Mouse (Mus musculus) WW6 (cell line): Measurements from ENCODE around the gene Snd1.

Source experiments
- DNase-seq: peaks from one replicate; pipeline ENCODE4 v3.0.0-alpha.2; 2013; ENCODE audit warnings: low read depth, low spot score

Snd1 gene

DNA sequence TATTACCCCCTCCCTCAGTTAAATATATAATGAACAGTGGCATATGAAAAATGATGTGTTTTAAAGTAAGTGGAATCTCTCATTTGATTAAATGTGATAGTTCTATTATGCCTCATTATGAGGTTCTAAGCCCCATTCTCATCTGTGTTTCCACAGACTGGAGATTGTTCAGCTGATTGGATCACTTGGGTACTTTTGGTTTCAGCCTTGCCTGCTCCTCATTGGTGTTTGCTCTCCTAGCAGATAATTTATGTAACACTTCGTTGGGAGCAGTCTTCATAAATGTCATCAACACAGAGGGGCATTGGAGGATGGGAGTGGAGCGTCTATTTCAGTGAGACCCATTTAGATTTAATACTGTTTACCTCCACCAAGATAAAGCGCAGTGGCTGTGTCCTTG lies 118.8 kb downstream of the Snd1 start:
- DNase-seq, result no peak

DNA sequence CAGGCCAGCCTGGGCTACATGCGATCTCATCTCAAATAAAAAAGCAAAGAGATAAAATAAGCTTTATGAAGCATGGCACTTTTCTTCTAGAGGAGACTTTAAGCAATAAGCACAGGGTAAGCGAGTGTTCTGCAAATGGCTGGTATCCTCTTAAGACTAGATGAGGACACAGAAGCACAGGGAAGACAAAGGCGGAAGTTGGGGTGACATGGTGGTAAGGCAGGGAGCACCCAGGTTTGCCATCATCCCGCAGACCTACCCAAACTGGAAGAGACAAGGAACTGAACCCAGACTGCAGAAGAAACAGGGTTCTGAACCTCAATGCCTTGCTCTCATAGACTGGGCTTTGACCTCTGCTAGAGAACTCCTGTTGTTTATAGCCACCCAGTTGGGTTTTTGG lies 119.8 kb downstream of the Snd1 start:
- DNase-seq, result no peak

DNA sequence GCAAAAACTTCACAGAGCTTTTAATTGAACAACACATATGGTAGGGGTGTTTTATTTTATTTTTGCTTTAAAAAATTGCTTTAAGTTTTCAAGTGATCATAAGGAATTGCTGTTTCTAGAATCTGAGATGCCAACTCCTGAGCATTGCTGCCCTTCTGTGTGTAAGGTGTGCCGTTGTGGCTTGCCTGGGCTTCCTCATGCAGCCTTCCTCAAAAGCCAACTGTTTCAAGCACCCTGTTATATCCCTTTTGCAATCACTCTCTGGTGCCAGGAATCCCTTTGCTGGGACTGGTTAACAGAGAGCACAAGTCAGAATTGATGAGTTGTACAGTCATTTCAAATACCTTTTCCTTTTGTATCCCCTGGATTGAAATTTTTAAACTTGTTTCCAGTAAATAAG lies 120.3 kb downstream of the Snd1 start:
- no peak for DNase-seq

DNA sequence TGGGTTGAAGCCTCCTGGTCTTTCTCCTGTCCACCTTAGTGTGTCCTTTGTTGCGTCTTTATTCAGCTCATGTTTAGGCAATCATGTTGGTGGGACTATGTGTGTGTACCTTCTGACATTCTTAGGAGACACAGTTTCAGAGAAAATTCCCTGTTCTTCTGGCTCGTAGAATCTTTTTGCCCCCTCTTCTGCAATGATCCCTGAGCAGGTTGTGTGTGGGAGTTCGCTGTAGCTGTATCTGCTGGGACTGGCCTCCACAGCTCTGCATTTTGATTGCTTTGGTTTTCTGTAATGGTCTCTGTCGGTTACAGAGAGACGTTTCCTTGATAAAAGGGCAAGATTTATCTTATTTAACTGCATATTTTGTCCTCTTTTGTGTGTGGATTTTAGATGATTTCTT lies 122.3 kb downstream of the Snd1 start:
- no peak for DNase-seq

DNA sequence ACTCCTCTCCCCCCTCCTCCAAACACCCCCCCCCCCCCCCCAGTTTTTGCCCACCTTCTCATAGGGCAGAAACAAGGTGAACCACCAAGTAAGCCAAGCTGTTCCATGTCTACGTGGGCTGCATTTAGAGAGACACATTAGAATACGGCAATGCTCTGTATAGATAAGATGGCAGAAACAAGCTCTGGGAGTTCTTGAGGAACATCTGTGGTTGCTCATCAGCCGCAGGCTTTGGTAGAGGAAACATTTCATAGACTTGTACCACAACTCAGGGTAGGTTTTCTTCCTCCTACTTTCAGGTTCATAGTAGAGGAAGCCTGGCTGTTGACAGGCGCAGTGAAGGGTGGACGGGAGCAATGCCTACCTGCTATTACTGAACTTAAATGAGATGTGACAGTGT lies 124.2 kb downstream of the Snd1 start:
- no peak for DNase-seq

DNA sequence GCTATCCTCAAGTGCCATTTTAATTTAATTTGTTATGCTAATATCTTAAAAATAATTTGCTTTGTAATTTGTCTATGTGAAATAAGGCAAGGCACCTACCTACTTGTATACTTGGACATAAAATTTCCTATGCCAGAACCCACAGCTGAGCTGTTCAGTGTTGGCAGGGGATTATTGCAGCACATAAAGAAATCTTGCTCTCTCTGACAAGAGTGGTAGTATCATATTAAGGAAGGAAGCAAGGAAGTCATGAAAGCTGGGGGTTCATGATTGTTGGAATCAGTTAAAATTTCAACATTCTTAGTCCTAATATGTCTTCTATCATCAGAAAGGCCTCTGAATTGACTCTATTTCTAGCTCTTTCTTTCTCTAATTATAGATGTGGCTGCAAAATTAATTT lies 125.5 kb downstream of the Snd1 start:
- DNase-seq, result no peak

DNA sequence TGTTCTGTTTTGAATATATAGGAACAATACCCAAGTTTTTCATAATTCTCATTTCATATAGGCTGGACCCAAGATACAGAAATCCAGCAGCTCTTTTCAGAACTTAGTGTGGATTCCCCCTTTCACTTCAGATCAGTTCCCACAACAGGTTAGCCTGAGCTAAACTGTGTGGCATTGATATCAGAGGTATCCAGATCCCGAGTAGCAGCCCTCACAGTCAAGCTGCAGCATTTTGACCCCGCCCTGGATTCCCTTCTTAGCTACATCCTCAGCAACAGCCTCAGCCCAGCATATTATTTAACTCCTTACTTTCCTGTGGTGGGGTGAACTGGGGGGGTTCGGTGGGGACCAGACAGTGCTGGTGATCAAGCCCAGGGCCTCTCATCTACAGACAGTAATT lies 128.5 kb downstream of the Snd1 start:
- no peak for DNase-seq

DNA sequence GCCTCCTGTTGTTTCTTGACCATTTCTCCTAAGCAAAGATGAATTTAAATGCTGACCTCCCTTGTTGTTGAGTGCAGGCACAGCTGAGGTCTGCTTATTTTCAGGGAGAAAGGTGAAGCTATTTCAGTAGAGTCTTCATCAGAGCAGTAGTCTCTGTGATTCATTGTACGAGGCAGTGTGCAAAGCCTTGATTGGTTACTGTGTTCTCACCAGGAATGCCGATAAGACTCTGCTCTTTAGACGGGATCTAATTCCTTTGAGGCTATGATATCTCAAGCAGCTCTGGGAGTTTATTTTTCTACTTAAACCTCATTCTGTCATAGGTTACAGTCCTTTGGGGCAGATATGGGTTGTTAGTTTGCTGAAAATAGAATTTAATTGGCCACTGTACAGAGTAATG lies 128.9 kb downstream of the Snd1 start:
- no peak for DNase-seq

DNA sequence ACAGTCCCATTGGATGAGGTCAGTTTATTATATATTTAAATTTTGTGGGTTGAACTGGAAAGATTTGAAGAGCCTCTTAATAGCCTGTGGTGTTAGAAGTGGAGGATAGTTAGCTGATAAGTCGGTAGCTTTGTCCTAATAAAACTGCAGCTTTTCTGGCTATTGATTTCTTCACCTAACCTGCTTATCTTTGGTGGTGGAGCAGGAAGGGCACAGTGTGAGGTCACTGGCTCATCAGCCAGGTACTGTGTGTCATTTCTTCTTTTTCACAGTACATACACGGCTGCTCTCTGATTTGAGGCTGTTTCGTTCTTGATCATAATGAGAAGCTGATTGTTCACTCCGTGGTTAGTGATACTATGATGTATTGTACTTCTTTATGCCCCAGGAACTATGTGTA lies 134.4 kb downstream of the Snd1 start:
- DNase-seq, result no peak

DNA sequence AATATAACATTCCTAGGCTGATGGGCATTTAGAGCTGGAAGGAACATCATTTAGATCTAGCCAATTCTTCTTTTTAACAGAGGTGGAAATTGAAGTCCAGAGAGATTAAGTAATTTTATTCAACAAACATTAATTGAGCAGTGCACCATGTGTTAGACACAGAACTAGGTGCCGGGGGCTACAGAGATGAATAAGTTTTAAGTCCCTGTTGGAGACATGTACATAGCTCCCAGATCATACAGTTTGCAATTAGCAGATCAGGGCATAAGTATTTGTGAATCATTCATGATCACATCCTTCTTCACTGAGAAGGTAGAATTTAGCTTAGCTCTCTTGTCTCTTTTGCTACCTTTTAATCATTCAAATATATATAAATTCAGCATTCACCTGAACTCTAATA lies 135.2 kb downstream of the Snd1 start:
- DNase-seq, result no peak

DNA sequence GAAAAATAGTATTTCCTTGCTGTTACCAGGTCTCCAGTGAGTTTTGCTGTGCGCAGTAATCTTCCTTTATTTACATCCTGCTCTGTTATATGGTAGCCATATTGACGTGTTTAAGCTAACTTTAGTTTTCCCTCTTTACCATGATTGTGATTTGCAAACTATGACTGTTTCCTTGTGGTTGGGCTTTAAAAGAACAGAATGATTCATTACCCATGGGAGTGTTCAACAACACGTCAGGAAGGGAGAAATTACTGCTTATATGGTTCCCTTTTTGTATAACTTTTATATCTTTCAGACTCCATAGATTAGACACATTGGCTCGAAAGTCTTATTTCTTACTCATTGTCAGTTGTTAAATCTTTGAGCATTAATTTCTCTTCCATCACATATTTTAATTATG lies 138.5 kb downstream of the Snd1 start:
- DNase-seq, result no peak

DNA sequence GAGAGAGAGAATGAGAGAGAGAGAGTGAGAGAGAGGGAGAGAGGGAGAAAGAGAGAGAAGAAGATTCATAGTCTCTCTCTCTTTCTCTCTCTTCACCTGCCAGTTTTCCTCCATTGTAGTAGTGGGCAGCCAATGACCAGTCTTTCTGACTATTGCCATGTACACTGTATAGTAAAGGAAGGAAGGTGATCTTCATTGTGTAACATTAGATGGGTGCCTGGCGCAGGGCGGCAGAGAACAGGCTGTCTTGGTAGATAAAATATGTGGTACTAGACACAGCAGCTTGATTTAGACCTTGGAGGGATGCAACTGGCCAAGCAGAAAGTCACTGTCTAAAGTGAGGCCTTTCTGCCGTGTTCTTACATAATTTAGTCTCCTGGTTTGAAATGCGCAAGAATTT lies 139.9 kb downstream of the Snd1 start:
- DNase-seq, result no peak

DNA sequence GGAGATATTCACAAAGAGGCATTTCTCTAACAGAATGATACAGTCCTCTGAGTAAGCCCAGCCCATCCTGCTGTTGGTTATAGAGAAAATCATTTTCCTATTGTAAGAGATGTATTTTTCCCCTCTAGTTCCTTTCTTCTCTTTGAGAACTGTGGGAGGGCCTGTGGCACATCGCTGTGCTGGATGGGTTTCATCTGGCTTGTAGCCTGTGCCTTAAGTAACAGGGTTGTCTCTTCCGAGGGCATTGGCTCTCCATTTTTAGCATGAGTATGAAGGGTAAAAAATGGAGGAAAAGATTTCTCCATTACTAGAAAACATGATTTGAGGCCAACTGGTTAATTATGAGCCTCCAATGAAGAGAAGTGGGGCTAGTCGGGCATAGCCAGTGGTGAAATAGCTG lies 140.5 kb downstream of the Snd1 start:
- DNase-seq, result no peak

DNA sequence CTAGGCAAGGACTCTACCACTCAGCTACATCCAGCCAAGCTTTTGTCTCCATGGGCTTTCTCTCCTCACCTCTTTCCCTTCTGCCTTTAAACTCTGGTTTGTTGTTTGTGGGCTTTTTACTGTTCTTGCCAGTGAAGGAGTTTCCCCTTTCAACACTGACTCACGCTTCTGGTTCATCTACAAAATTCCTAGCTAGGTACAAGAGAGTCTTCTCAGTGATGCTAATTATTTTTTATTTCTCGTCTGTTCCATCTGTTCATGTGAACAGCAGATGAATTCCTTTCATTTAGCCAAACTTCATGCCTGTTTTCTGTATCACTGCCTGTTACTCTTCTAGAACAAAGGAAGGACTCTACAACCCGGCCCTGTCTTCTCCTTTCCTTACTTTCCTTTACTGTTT lies 141.0 kb downstream of the Snd1 start:
- no peak for DNase-seq

DNA sequence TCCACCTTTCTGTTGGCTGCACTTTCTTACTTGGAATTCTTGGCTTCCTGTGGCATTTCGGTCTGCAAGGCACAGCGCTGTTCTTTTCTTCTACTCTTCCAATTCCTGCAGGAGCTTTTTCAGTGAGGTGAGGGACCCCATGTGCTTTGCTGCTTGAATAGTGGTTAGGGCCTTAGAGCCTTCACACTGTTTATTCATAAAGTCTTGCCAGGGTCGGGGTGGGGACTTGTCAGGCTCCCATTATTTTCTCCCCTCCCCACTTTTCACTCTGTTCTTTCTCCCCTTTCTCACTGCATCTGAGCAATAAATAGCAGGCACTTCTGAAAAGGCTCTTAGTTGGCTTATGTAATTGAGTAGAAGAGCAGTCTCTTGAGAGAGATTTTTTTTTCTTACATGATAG lies 143.4 kb downstream of the Snd1 start:
- DNase-seq, result no peak

DNA sequence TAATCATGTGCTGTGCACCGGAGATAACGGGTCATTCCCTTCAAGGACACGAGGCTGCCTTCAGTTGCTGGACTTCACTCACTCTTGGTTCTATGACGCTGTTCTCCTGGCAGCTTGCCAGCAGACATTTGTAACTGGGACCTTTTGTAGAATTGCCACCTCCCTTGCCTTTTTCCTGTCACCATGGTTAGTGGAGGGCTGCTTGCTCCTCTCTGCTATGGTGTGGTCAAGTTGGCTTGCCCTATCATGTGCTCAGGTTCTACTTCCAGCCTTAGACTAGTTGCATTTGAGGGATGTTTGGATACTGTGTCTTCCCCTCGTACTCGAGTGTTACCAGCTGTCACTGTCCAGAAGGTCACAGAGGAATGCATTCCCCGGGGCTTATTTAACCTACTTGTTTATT lies 143.8 kb downstream of the Snd1 start:
- DNase-seq, result no peak

DNA sequence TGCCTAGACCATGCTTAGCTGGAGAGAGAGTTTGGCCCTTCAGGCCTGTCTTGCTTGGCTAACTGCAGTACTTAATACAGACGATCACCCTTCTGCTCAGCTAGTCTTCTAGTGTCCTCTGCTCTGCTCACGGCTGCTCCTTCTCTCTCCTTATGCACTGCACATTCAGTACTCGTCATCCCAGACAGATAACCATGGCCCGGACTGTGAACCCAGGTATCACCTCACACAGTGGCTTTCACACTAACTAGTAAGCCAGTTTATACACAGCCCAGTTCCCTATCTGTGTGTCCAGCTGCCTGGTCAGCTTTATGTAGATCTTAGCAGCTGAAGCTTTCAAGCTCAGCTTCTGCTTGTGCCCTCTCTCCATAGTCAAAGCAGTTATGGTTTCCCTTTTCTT lies 146.5 kb downstream of the Snd1 start:
- no peak for DNase-seq

DNA sequence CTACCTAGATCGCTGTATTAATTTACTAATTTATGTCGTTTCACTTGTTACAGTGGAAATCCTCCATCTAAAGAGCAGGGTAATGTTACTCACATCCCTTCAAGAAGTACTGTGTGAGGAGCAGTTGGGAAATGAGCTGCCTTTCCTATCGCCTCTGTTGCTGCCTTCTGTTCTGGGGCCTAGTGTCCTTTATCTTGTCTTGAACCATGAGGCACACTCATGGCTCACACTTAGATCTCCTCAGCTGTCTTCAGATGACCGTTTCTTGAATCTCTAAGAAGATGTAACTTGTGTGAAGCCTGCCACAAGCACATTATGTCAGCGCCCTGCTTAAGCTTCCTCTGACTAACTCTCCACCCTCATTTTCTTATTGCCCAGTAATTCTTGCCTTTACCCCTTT lies 147.0 kb downstream of the Snd1 start:
- no peak for DNase-seq

DNA sequence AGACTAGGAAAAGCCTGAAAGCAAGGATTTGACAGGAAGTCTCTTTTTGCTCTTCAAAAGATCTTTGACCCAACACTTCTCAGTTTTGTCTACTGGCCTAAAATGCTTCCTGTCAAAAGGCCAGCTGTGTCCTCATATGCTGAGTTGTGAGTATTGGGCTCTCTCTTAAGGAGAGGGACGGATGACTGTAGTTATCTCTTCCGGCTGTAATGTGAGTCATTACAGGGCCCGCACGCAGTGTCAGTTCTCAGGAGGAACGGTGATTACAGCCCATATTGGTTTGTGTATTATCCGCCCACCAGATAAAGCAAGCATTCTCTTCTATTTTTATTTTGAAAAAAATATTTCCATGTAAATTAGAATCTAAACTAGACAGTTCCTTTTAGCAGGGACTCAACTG lies 147.6 kb downstream of the Snd1 start:
- no peak for DNase-seq

DNA sequence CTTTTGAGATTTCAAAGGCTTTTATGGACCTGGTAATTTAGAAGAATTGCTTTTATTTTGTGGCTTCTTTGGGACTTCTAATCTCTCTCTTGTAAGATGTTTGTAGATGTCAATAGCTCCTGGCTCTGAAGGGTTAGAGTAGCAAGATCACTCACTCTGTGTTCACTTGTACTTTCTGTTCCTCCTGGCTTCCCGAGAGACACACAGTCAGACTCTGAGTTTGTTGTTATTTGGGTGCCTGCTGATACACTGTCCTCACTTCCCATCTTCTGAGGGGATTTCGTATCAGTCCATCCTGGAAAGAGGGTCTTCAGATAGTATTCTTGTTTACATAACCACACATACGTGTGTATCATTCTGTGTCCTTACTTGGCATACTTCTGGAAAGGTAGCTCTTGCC lies 148.0 kb downstream of the Snd1 start:
- no peak for DNase-seq

DNA sequence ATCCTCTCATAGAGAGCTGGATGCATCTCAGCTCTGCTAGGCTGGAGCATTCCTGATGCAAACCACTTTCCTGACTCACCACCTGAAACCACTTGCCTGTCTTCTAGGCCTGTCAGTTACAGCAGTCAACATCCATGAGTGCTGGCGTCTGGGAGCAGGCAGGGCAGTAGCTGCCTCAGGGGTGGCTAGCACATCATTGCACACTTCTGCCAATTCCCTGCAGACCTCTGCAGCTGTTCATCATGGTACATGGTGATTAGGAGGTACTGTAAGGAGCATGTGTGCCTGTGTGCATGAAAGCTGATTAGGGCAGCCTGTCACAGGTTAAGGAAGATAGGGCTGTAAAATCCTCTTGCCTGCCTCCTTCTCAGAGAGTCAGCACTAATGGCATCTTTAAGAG lies 153.5 kb downstream of the Snd1 start:
- DNase-seq, result no peak

DNA sequence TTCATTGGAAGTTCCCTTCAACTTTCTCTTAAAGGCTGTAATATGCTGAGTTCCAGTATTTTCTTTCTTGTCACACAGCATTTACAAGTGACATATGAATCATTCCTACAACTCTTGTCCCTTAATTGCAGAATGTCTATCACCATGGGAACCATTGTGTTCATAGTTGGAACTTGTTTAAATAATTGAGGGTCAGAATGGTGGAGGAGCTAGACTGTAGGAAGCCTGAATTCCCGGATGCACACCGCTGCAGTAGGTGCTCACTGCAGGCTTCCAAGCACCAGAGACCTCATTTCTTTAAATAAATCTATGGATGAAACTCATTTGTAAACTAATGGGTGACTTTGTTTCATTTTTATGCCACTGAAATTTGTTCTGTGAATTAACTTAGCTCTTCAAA lies 154.9 kb downstream of the Snd1 start:
- no peak for DNase-seq

DNA sequence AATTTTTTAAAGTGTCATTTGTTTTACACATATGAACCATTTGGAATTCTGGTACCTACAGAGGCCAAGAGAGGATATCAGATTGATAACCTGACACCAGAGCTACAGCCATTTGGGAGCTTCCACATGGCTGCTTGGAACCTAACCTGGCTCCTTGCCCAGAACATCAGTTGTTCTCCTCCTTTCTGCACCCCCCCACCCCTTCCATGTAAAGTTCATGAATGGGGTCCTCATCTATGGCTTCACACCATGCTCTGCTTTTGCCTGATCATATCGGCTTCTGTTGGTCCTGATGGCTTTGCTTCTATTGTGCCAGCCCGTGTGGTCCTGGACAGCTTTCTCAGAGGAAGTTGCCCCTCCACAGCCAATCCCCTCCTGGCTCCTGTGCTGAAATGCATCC lies 156.0 kb downstream of the Snd1 start:
- no peak for DNase-seq

DNA sequence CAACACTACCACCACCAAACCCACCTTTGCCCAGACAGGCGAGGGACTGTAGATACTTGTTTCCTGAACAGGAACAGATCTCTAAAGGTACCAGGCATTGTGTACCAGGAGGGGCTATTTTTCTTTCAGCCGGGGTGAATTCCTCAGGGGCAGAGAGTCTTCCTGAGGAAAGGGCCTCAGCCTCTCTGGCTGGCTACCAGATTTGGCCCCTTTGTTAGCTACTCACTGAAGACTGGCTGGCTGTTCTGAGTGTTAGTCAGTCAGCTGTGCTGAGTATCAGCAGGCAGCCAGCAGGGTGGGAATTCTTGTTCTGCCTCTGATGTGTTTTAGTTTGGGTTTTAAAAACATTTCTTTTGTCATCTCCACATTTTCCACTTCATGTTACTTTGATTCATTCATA lies 158.2 kb downstream of the Snd1 start:
- DNase-seq, result no peak

DNA sequence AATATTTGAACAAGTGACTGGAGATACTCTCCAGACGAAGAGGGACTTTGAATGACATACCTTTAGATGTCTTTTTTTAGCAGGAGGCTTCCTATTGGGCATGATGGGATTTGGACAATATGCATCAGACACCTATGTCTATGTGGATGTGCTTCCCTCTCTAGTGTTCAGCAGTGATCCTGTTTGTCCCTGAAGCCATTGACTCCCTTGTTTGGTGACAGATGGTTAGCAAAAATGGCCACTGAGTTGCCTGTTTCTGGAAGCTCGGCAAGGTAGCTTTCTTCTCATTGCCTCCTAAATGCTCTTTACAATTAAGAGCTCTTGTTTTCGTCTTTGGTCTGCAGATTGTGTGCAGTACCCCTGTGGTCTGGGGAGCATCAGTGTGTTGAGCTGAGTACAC lies 158.7 kb downstream of the Snd1 start:
- no peak for DNase-seq
